In the genomic region with DNA sequence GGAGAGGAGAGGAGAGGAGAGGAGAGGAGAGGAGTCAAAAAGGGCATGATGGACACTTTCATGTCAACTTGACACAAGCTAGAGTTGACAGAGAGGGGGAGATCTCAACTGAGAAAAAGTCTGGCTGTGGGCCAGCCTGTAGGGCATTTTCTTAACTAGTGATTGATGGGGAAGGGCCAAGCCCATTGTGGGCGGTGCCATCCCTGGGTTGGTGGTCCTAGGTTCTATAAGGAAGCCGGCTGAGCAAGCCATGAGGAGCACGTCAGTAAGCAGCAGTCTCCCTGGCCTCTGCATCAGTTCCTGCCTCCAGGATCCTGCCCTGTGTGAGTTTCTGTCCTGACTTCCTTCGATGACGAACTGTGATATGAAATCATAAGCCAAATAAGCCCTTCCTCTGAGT, we compare ENCODE assay signal across 23 mouse cellular contexts. TPM values are rescaled to one million over a fixed set of nuclear protein-coding genes. Genes with fewer than 3 reads are reported as not detected.
DNase-seq lines count a peak whose midpoint lies in the region; ATAC-seq lines count a peak whose summit lies in the region.
"Had no signal": no experiment of that assay in that cellular context is flagged by ENCODE, and none has a peak within 500 bp of the region (broad histone marks: within the 10 kb centered on the region; RNA-seq: fewer than 3 reads in every experiment).

No protein-coding gene starts in this region.

- no peaks in the 10 kb centered on the region for H3K36me3 ChIP-seq in midbrain, embryonic 10.5 days
- no peaks in the 10 kb centered on the region for H3K36me3 ChIP-seq in midbrain, embryonic 13.5 days
- H3K36me3 ChIP-seq: embryonic facial prominence, embryonic 10.5 days; embryonic facial prominence, embryonic 12.5 days; forebrain, embryonic 15.5 days; G1E had no signal

- H3K27ac ChIP-seq in midbrain, embryonic 10.5 days (replicated peaks) = no peak overlapping the region
- no peak overlapping the region for H3K27ac ChIP-seq in midbrain, embryonic 13.5 days
- H3K27ac ChIP-seq: embryonic facial prominence, embryonic 10.5 days; embryonic facial prominence, embryonic 12.5 days; forebrain, embryonic 13.5 days; forebrain, embryonic 15.5 days had no signal

- no peak overlapping the region for H3K4me3 ChIP-seq in midbrain, embryonic 10.5 days
- no peak overlapping the region for H3K4me3 ChIP-seq in midbrain, embryonic 13.5 days (replicated peaks)
- H3K4me3 ChIP-seq: embryonic facial prominence, embryonic 10.5 days; embryonic facial prominence, embryonic 12.5 days; forebrain, embryonic 13.5 days; forebrain, embryonic 15.5 days had no signal

- WGBS in midbrain, embryonic 10.5 days = 74% methylated on average over 5 of the region's 5 CpGs
- WGBS in midbrain, embryonic 13.5 days = 73% methylated on average over 5 of the region's 5 CpGs

- DNase-seq in heart, adult 11 months = peak; percentile 55
- DNase-seq in heart, adult 8-10 months (ENCODE audit: low spot score) = no peak
- peak; percentile 9 for DNase-seq in midbrain, embryonic 10.5 days (ENCODE audit: low spot score)
- peak; percentile 38 for DNase-seq in ES-CJ7 (ENCODE audit: low read depth, low spot score)
- peak; percentile 87 for DNase-seq in R1 (ENCODE audit: low read depth, low spot score)
- DNase-seq in urinary bladder, adult 2 months (ENCODE audit: low spot score) = no peak
- DNase-seq in kidney, adult 9 months = no peak
- DNase-seq: adrenal gland, adult 8-10 months; adrenal gland, postnatal 14 days; adrenal gland, postnatal 36 days; cerebellum, adult 11-12 months; cerebellum, adult 2 months; cerebellum, adult 9-11 months; cerebellum, postnatal 25 days; forebrain, postnatal 0 days had no signal

- no peak overlapping the region for H3K4me2 ChIP-seq in midbrain, embryonic 13.5 days (replicated peaks)
- H3K4me2 ChIP-seq: embryonic facial prominence, embryonic 12.5 days; forebrain, embryonic 13.5 days; forebrain, embryonic 15.5 days had no signal

- H3K9me3 ChIP-seq in midbrain, embryonic 10.5 days (replicated peaks) = no peaks in the 10 kb centered on the region
- no peaks in the 10 kb centered on the region for H3K9me3 ChIP-seq in midbrain, embryonic 13.5 days
- H3K9me3 ChIP-seq: embryonic facial prominence, embryonic 10.5 days; embryonic facial prominence, embryonic 12.5 days; forebrain, embryonic 13.5 days; forebrain, embryonic 15.5 days had no signal

- H3K9ac ChIP-seq in midbrain, embryonic 13.5 days (replicated peaks) = no peak overlapping the region
- H3K9ac ChIP-seq: embryonic facial prominence, embryonic 12.5 days; forebrain, embryonic 13.5 days; forebrain, embryonic 15.5 days; forebrain, postnatal 0 days had no signal

- no peak for ATAC-seq in midbrain, embryonic 13.5 days
- ATAC-seq: activated CD4-positive, CD25-positive, alpha-beta regulatory T cell, adult 4 months; forebrain, embryonic 13.5 days; forebrain, embryonic 15.5 days; forebrain, postnatal 0 days; Patski had no signal

- peaks cover 10% of the 10 kb centered on the region for H3K4me1 ChIP-seq in midbrain, embryonic 10.5 days
- H3K4me1 ChIP-seq in midbrain, embryonic 13.5 days (replicated peaks) = peaks cover 10% of the 10 kb centered on the region; the same call in 1 of the 2 replicates

- H3K27me3 ChIP-seq in midbrain, embryonic 10.5 days (ENCODE audit: low read depth, poor library complexity, severe bottlenecking) = peaks cover 23% of the 10 kb centered on the region
- H3K27me3 ChIP-seq in midbrain, embryonic 13.5 days = peaks cover 24% of the 10 kb centered on the region

RNA-seq across cellular contexts. Expression of a gene that starts 4.6 kb away (rescaled TPM):
- under 1 TPM; 0.19 to 0.66 (median 0.38) TPM for total RNA-seq in heart, adult 8-10 months (2022)
- 1.4 and 1.8 TPM in 2 replicates for polyA plus RNA-seq in midbrain, embryonic 10.5 days (2016; fragmentation: Nextera tagmentation; extraction: Ambion mirVana)
- 3.8 and 4.0 TPM in 2 replicates for polyA plus RNA-seq in midbrain, embryonic 13.5 days (2015; fragmentation: Nextera tagmentation; extraction: Ambion mirVana)
- 0.06 and 0.09 TPM in 2 replicates for polyA plus RNA-seq in urinary bladder, adult 2 months (2012; rRNA removed)
- polyA plus RNA-seq: activated CD4-positive, CD25-positive, alpha-beta regulatory T cell, adult 4 months; G1E had no signal

Comparison
In these comparisons a context has a peak if more than half of its experiments do, and no peak if none do; other contexts are left out.
1. DNase-seq: peak in heart, adult 11 months (single experiment), midbrain, embryonic 10.5 days (single experiment), ES-CJ7 (single experiment) and R1 (single experiment); none in heart, adult 8-10 months (single experiment), urinary bladder, adult 2 months (single experiment) and kidney, adult 9 months (single experiment).